Mouse (Mus musculus): ENCODE measurements at regions not wholly inside any gene's neighbourhood (a gene's known extent, or its start where the extent isn't known, plus 50 kb on each side); places are given as distances from the start of the nearest gene placed in this dataset.
A peak's percentile ranks its signal among the peaks of the same experiment; 100 is the strongest.

DNA sequence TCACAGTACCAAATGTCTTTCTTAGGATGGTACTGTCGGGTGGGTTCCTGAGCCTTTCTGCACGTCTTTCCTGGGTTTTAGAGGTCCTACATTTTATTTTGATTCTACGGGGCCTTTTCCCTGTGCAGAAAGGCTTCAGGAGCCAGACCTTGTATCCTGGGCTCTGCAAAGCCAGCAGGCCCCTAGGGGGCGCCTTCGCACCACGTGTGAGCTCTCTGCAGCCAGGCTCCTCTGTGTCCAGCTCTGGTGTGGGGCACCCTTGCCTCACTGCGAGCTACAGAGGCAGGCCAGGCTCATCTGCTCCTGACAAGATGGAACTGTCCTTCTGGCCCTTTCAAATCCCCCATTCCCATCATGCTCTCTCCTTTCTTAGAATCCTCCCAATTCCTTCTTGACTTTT is 53.3 kb upstream of the Usp3 start:
- TF ChIP-seq POLR2A (IDR thresholded peaks at IDR 0.05; ENCODE audit: borderline replicate concordance, extremely low read depth, insufficient read depth, insufficient read length, poor library complexity, severe bottlenecking) = no peak
- TF ChIP-seq CTCF (IDR thresholded peaks at IDR 0.05; ENCODE audit: borderline replicate concordance, extremely low read depth, insufficient read depth, insufficient read length) = peak; percentile 90
